Mouse (Mus musculus) neural tube, embryonic 10.5 days (tissue): ENCODE data around the gene Sidt2.

Experiments used
- DNase-seq: peaks from one replicate; pipeline ENCODE4 v3.0.0-alpha.2; 2017; ENCODE audit warnings: low spot score; ENCODE audit errors: extremely low spot score

The Sidt2 gene

GRCm38 (mm10) chr9:45955107-45955963 lies at the start of gene Sidt2:
Gene Sidt2 (minus strand): TSS chr9:45955258.
- peak; percentile 87 for DNase-seq

- DNase-seq, result no peak
These were observed 49.5 kb upstream of the Sidt2 start for GRCm38 (mm10) chr9:46004529-46004928.

- peak; percentile 88 for DNase-seq
These were observed 48.7 kb upstream of the Sidt2 start for GRCm38 (mm10) chr9:46003729-46004128.

GRCm38 (mm10) chr9:45999009-45999408 lies 44.0 kb upstream of the Sidt2 start:
- DNase-seq, result no peak

- peak; percentile 20 for DNase-seq
These were observed 30.1 kb upstream of the Sidt2 start for GRCm38 (mm10) chr9:45985229-45985567.

- DNase-seq, result peak; percentile 97
These were observed 29.6 kb upstream of the Sidt2 start for GRCm38 (mm10) chr9:45984409-45985228.

- DNase-seq, result peak; percentile 22
These were observed 28.8 kb upstream of the Sidt2 start for GRCm38 (mm10) chr9:45983676-45984408.

- no peak for DNase-seq
These were observed 26.3 kb upstream of the Sidt2 start for GRCm38 (mm10) chr9:45981331-45981730.

GRCm38 (mm10) chr9:45980611-45981010 lies 25.6 kb upstream of the Sidt2 start:
- DNase-seq, result no peak

GRCm38 (mm10) chr9:45979778-45980177 lies 24.7 kb upstream of the Sidt2 start:
- DNase-seq, result no peak

- no peak for DNase-seq
These were observed 21.8 kb upstream of the Sidt2 start for GRCm38 (mm10) chr9:45976884-45977283.

- no peak for DNase-seq
These were observed 8.5 kb upstream of the Sidt2 start for GRCm38 (mm10) chr9:45963577-45963976.

GRCm38 (mm10) chr9:45961855-45962254 lies 6.8 kb upstream of the Sidt2 start:
- DNase-seq, result no peak

- no peak for DNase-seq
These were observed 4.6 kb upstream of the Sidt2 start for GRCm38 (mm10) chr9:45959661-45960060.

- DNase-seq, result no peak
These were observed 3.8 kb upstream of the Sidt2 start for GRCm38 (mm10) chr9:45958851-45959250.

- no peak for DNase-seq
These were observed 3.1 kb upstream of the Sidt2 start for GRCm38 (mm10) chr9:45958023-45958670.

- peak; percentile 64 for DNase-seq
These were observed 558 bp downstream of the Sidt2 start for GRCm38 (mm10) chr9:45954294-45955106.

GRCm38 (mm10) chr9:45953511-45954293 lies 1.4 kb downstream of the Sidt2 start:
- no peak for DNase-seq

GRCm38 (mm10) chr9:45952890-45953289 lies 2.2 kb downstream of the Sidt2 start:
- no peak for DNase-seq

GRCm38 (mm10) chr9:45952057-45952456 lies 3.0 kb downstream of the Sidt2 start:
- DNase-seq, result no peak
